Mouse (Mus musculus) limb, embryonic 11.5 days (tissue): Measurements from ENCODE around the gene Plin4. TPM values are rescaled to one million over a fixed set of nuclear protein-coding genes. Genes with fewer than 3 reads are reported as not detected.
A peak's percentile ranks its signal among the peaks of the same experiment; 100 is the strongest.

Experiments
- ATAC-seq: fragments of 200-750 bp; cut with Nextera tagmentation; 2 replicates; pipeline ENCODE4 v1.8.0; 2017; ENCODE audit warnings: low read depth; ENCODE audit not compliant: insufficient number of reproducible peaks, low FRiP score, low TSS enrichment
- DNase-seq: peaks from one replicate; pipeline ENCODE4 v3.0.0-alpha.2; 2015; ENCODE audit warnings: low spot score
- H3K27ac ChIP-seq: fragments of 300-500 bp; sonication (generic); replicated peaks from 2 replicates; pipeline ENCODE4 v1.5.1; 2014; ENCODE audit warnings: low read depth, mild to moderate bottlenecking, low read length
- H3K27me3 ChIP-seq: fragments of 300-500 bp; sonication (generic); 2 replicates; pipeline ENCODE4 v1.6.1; 2014; ENCODE audit warnings: mild to moderate bottlenecking, low read length, mixed read lengths; ENCODE audit not compliant: control insufficient read depth, insufficient read depth
- H3K36me3 ChIP-seq: fragments of 300-500 bp; sonication (generic); 2 replicates; pipeline ENCODE4 v1.6.1; 2014; ENCODE audit warnings: mild to moderate bottlenecking, low read length, moderate library complexity, mixed read lengths; ENCODE audit not compliant: control insufficient read depth, insufficient read depth
- H3K4me1 ChIP-seq: fragments of 300-500 bp; sonication (generic); 2 replicates; pipeline ENCODE4 v1.6.1; 2014; ENCODE audit warnings: low read length, mixed read lengths; ENCODE audit not compliant: control insufficient read depth, insufficient read depth
- H3K4me2 ChIP-seq: fragments of 300-500 bp; sonication (generic); 2 replicates; pipeline ENCODE4 v1.6.1; 2014; ENCODE audit warnings: low read depth, mild to moderate bottlenecking, moderate library complexity; ENCODE audit not compliant: severe bottlenecking
- H3K4me3 ChIP-seq: fragments of 300-500 bp; sonication (generic); 2 replicates; pipeline ENCODE4 v1.5.1; 2014; ENCODE audit warnings: low read depth, low read length
- H3K9ac ChIP-seq: fragments of 300-500 bp; sonication (generic); 2 replicates; pipeline ENCODE4 v1.6.1; 2014; ENCODE audit warnings: mild to moderate bottlenecking, low read length
- H3K9me3 ChIP-seq: fragments of 300-500 bp; sonication (generic); 2 replicates; pipeline ENCODE4 v1.6.1; 2016; ENCODE audit warnings: low read length; ENCODE audit not compliant: control insufficient read depth
- WGBS: fragments of 180-500 bp; shearing (Covaris S2); extraction: QIAGEN DNeasy Blood & Tissue Kit; methylation state at CpG from one replicate; pipeline ENCODE4 v1.1.7; 2014; 5-methylcytosine and 5-hydroxymethylcytosine counted together
- polyA plus RNA-seq: library from polyadenylated mRNA; unstranded; fragments of >200 nt; fragmentation: Nextera tagmentation; extraction: Ambion mirVana; gene quantifications from 2 replicates; pipeline ENCODE4 v1.2.1, GENCODE M21; 2014

Gene Plin4
- polyA plus RNA-seq, 1 experiment from 2014 or later, result 0.09 TPM

DNA sequence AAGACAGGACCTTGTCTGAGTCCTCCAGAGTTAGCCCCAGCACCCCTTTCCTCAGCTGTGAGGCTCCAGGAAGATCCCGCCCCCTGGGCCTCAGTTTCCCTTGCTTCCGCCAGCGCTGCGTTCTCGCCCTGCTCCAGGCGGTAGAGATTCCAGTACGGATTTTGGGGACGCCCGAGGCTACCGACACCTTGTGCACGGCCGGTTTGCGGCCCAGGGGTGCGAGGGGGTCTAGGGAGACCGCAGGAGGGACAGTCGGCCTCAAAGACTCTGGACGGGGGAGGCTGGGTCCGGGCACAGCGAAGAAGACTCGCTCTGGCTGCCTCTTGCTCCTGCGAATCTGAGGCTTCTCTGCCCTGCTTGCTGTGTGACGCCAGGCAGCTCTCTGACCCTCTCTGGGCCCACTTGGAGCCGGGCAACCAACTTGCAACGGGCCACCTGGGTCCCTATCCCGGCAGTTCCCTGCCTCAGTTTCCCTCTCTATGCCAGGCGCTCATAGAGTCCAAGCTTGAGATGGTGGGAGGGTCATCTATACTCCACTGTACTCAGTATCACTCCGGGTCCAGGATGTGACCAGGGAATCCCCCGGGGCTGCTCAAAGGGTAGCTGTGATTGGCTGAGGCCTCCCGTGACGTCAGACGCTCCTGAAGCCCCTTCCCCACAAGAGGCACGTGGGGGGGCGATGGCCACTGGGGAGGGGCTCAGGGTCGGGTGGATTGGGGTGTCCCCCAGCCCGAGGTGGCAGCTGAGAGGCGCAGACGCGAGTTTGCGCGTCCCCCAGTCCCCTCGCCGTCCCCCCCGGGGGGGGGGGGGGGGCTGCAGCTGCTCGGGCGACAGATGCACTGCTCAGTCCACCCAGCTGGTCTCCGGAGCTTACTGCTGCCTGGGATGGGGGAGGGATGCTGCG, 32.4 kb upstream of the Plin4 start:
- H3K4me3 ChIP-seq, result peak overlapping the region; percentile 31
- WGBS, result under 1% methylated on average over 47 of the region's 47 CpGs
- ATAC-seq (peak; percentile 44), DNase-seq (peak; percentile 68)
- peak overlapping the region; percentile 39 for H3K4me2 ChIP-seq
- peak overlapping the region; percentile 1 for H3K9ac ChIP-seq
- no peak overlapping the region for H3K27ac ChIP-seq
- H3K4me1 ChIP-seq, result peaks cover 7% of the 10 kb centered on the region
- no peaks in the 10 kb centered on the region for H3K36me3 ChIP-seq
- peaks cover 73% of the 10 kb centered on the region for H3K27me3 ChIP-seq
- no peaks in the 10 kb centered on the region for H3K9me3 ChIP-seq

GRCm38 (mm10) chr17:56139858-56140595, 30.4 kb upstream of the Plin4 start, which contains the start of gene Sema6b:
Gene Sema6b (minus strand): TSS chr17:56140343.
- Histone ChIP-seq H3K4me3 (peak within 1 kb of the TSS; percentile 63), H3K36me3 (no peaks in the 10 kb centered on the region), H3K27ac (no peak within 1 kb of the TSS), H3K4me2 (peak within 1 kb of the TSS; percentile 99), H3K9ac (peak within 1 kb of the TSS; percentile 50), H3K9me3 (no peaks in the 10 kb centered on the region), H3K4me1 (peaks cover 7% of the 10 kb centered on the region), H3K27me3 (peaks cover 55% of the 10 kb centered on the region)
- under 1% methylated on average over 76 of the region's 79 CpGs for WGBS
- no peak for ATAC-seq
- peak; percentile 81 for DNase-seq

DNA sequence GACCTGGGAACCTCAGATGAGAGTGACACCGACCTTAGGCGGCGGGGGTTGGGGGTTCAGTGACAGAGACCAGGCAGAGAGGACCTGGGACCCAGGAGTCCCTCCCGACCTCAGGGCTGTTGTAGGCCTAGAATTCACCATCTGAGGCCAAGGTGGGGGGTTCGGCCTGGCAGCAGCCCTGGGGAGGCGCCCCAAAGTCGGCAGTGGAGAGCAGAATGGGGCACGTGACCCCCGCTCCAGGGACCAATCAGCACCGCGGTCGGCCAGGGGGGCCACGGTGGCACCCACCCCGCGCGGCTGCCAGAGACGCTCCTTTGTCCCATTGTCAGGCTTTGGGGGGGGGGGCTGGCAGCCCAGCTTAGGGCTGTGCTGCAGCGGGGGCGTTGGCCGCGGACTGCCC, 29.8 kb upstream of the Plin4 start:
- peak overlapping the region; percentile 99 for H3K4me2 ChIP-seq
- WGBS, result 5% methylated on average over 21 of the region's 21 CpGs
- no peak overlapping the region for H3K27ac ChIP-seq
- no peaks in the 10 kb centered on the region for H3K9me3 ChIP-seq
- peak overlapping the region; percentile 63 for H3K4me3 ChIP-seq
- H3K4me1 ChIP-seq, result peaks cover 7% of the 10 kb centered on the region
- ATAC-seq (no peak), DNase-seq (no peak)
- peaks cover 54% of the 10 kb centered on the region for H3K27me3 ChIP-seq
- no peak overlapping the region for H3K9ac ChIP-seq
- no peaks in the 10 kb centered on the region for H3K36me3 ChIP-seq

- no peak for DNase-seq
- Histone ChIP-seq H3K9me3 (no peaks in the 10 kb centered on the region), H3K4me2 (no peak overlapping the region), H3K4me3 (no peak overlapping the region), H3K27ac (no peak overlapping the region), H3K9ac (no peak overlapping the region), H3K27me3 (peaks cover 47% of the 10 kb centered on the region), H3K36me3 (no peaks in the 10 kb centered on the region), H3K4me1 (peaks cover 10% of the 10 kb centered on the region)
- ATAC-seq, result no peak
- WGBS, result 11% methylated on average over 25 of the region's 25 CpGs
Observed at GRCm38 (mm10) chr17:56137839-56138613, 28.4 kb upstream of the Plin4 start.

DNA sequence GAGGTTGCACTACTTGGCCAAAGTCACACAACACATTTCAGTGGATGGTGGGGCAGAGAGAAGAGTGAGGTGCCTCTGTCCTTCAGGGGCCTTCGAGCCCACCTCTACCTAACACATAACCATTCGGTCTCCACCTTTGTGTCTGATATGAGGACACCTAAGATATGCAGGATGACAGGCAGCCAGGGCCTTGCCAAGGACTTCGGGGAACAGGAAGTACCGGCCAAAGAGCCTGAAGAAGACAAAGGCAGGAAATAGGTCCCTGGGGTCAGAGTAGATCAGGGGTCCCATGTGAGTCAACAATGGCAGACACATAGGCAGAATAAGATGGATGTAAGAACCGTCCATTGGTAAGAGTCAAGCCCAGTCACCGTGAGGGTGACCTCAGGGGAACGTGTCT, 27.0 kb upstream of the Plin4 start:
- Histone ChIP-seq H3K9ac (no peak overlapping the region), H3K27ac (no peak overlapping the region), H3K4me3 (no peak overlapping the region), H3K4me1 (peaks cover 3% of the 10 kb centered on the region; the same call in 1 of the 2 replicates), H3K27me3 (peaks cover 35% of the 10 kb centered on the region), H3K36me3 (no peaks in the 10 kb centered on the region), H3K4me2 (no peak overlapping the region), H3K9me3 (no peaks in the 10 kb centered on the region)
- 88% methylated on average over 7 of the region's 7 CpGs for WGBS
- no peak for ATAC-seq
- no peak for DNase-seq

GRCm38 (mm10) chr17:56134463-56134971, 24.9 kb upstream of the Plin4 start:
- WGBS, result 3% methylated on average over 27 of the region's 27 CpGs
- Histone ChIP-seq H3K27me3 (peaks cover 14% of the 10 kb centered on the region), H3K9ac (no peak overlapping the region), H3K4me2 (peak overlapping the region; percentile 46), H3K4me1 (peaks cover 3% of the 10 kb centered on the region; the same call in 1 of the 2 replicates), H3K4me3 (peak overlapping the region; percentile 21), H3K27ac (no peak overlapping the region), H3K9me3 (no peaks in the 10 kb centered on the region; the same call in 1 of the 2 replicates), H3K36me3 (no peaks in the 10 kb centered on the region)
- ATAC-seq (no peak), DNase-seq (peak; percentile 73)

GRCm38 (mm10) chr17:56133457-56134363, 24.1 kb upstream of the Plin4 start:
- Histone ChIP-seq H3K4me3 (0 out of 2 replicates have a peak overlapping the region, but pooled peaks have one; percentile 21), H3K4me2 (peak overlapping the region; percentile 46), H3K9ac (no peak overlapping the region), H3K9me3 (no peaks in the 10 kb centered on the region; the same call in 1 of the 2 replicates), H3K4me1 (peaks cover 3% of the 10 kb centered on the region; the same call in 1 of the 2 replicates), H3K27me3 (peaks cover 6% of the 10 kb centered on the region), H3K27ac (no peak overlapping the region; the same call in 1 of the 2 replicates), H3K36me3 (no peaks in the 10 kb centered on the region)
- WGBS, result 21% methylated on average over 19 of the region's 21 CpGs
- ATAC-seq, result peak; percentile 20; the same call in 1 of the 2 replicates
- peak; percentile 39 for DNase-seq
